ENCODE assay signal across 1 mouse cellular context in genomic region chr2:61593030-61593811, GRCm38 (mm10).
TF ChIP-seq lines count a peak whose summit lies in the region.

No protein-coding gene starts in this region.

TF ChIP-seq in MEL, 35 proteins besides CTCF, POLR2A, EP300 and RAD21 (continued from another document):
- TF ChIP-seq MEF2A (IDR thresholded peaks at IDR 0.05; ENCODE audit: extremely low read depth, insufficient replicate concordance, low read depth, low read length, poor library complexity, severe bottlenecking) = no peak
